Mouse (Mus musculus) neutrophil, adult 5-6 weeks (primary cell): ENCODE data around the gene Eif4b. TPM values are rescaled to one million over a fixed set of nuclear protein-coding genes. Genes with fewer than 3 reads are reported as not detected.

ENCODE experiments used
- ATAC-seq: fragments of 151-379, 151-347 bp; 2 replicates; pipeline ENCODE4 v1.8.0; 2017; ENCODE audit warnings: mild to moderate bottlenecking, moderate TSS enrichment; ENCODE audit not compliant: insufficient number of reproducible peaks, poor library complexity, low FRiP score, severe bottlenecking; ENCODE audit errors: extremely low read depth
- total RNA-seq: library from RNA; stranded (forward); fragments of 200-1000 nt; gene quantifications from 2 replicates; pipeline ENCODE4 v1.2.3, GENCODE M21; 2017

Eif4b gene
- total RNA-seq, 1 experiment from 2014 or later, result 190 TPM

- no peak for ATAC-seq
Measured at GRCm38 (mm10) chr15:102112181-102112580, 38.6 kb downstream of the Eif4b start.

- no peak for ATAC-seq
Measured at GRCm38 (mm10) chr15:102112827-102113226, 39.3 kb downstream of the Eif4b start.

- ATAC-seq, result no peak
Measured at GRCm38 (mm10) chr15:102113674-102114073, 40.1 kb downstream of the Eif4b start.

- no peak for ATAC-seq
Measured at GRCm38 (mm10) chr15:102114651-102115260, 41.2 kb downstream of the Eif4b start.

- no peak for ATAC-seq
Measured at GRCm38 (mm10) chr15:102115731-102116231, 42.2 kb downstream of the Eif4b start.

GRCm38 (mm10) chr15:102116753-102117415, 43.3 kb downstream of the Eif4b start:
- ATAC-seq, result no peak

DNA sequence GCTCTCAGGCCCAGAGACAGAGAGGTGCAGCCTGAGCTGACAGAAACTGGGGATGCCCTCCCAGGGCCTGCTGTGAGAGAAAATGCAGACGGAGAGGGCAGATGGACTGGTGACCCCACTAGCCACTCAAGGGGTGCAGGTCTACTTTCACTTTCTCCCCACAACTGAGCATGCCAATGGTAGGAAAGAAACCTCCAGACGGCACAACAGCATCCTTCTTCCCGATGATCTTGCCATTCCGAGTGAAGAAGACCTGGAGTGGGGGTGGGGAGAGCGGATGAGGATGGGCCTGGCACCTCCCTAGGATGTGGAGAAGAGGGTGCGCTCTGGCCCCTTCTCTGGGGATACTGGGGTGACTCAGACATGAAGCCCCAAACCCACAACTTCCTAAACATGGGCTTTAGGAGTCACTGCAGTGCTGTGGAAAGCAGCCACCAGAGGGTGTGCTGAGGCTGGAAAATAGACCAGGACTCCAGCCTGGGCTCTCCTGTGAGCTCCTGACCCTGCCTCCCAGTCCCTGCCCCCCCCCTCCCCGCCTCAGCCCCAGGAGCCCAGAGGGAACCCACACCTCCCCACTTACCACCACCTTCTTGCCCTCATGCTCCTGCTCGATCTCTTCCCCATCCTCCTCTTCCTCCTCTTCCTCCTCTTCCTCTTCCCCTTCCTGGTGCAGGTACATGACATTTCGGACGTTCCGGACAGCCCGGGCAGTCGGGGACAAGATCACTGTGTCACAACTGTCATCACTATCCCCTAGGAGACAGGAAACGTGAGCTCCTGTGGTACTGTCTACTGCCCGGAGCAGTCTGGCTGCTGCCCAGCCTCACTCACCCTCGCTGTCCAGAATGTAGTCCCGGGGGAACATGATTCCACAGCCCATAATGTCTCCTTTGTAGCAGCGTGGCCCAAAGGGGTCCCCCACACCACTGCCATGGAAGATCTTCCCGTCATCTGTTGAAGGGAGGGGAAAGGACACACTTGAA, 44.2 kb downstream of the Eif4b start:
- ATAC-seq, result no peak

DNA sequence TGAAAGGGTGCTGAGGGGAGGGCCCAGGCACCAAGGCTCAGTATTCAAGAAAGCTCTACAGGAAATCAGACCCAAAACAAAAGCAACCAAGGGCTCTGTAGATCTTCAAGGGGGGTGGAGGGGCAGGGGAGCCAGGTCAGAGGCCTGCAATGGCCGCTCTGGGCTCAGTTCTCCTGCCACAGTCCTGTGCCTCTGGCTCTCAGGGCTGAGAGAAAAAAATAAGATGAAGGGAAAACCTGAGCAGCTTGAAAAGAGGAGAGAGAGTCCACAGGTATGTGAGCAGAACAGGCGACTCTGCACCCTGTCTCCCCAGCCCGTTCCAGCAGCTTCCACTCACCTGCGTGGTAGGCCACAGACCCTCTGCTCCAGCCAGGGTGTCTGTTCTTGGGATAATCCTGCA, 45.0 kb downstream of the Eif4b start:
- no peak for ATAC-seq

DNA sequence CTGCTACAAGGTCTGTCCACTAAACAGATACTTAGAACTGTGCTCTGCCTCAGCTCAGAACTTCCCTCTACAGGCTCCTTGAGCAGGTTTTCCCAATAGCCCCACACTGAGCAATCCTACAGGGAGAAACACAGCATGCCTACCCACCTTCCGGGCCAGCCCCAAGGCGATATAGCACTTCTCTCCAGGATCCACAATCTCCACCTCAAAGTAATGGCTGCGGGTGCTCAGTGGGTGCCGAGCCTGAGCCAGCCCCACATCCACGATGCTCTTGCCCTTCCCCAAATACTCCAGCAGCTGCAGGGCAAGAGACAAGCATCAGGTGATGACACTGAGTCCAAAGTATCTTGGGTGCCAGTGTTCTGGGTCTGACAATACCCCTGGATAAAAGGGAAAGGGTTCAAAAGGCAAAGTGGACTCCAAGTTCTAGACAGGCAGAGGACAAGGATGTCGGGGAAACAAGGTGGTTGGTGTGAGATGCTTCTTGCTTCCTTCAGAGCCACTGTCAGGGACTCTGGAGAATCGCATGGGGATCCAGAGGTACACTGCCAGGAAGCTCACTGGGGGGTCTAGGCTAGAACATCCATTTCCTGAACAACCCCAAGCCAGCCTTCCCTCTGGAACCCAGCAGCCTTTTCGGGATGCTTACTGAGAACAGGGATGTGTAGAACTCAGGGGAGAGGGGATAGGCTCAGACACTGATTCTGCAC, 45.7 kb downstream of the Eif4b start:
- no peak for ATAC-seq

DNA sequence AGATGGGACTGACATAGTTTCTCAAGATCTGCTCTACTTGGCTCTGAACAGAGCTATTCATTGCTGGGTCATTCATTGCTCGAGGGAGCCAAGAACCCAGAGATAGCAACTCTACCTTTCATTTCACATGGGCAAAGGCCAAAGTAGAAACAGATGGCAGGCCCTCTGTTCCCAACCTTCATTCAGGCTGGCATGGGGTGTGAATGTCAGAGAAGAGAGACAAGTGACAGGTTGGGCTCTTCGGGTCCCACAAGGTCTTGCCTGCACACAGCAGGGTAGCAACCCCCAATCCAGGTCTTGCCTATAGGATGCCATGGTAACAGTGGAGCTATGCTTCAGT, 46.2 kb downstream of the Eif4b start:
- ATAC-seq, result no peak

DNA sequence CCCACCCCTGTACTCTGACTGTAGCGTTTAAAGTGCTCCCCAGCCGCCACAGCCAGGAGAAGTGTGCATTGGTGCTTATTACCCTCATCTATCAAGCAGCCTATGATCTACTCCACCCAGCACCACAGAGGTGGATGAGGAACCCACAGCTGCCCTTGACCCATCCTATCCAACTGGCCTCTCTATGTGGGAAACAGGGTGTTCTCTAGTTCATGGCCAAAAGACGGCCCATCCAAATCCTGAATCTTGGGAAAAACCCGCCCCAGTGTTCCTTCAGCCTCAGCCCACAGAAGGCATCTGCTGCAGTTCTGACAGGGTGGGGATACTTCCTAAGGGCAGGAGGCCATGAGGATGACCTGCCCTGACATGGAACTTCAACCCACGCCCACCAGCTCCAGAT, 47.0 kb downstream of the Eif4b start:
- no peak for ATAC-seq

DNA sequence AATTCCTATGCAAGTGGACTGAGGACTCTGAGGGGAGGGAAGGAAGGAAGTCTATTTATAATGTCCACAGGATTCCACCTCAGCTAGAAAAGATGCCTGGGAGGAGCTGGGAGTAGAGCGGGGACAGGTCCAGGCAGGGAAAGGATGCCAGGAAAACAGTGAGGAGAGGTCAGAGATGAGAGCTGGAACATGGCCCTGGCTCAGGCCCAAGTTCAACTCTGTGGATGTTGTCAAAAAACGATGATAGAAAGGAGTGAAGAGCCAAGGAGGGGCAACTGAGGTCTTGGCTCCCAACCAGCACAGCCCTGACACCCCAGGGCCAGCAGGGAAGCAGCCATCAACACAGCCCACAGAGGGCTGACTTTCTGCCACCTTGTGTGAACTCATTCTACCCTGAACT, 52.7 kb downstream of the Eif4b start:
- no peak for ATAC-seq

- ATAC-seq, result no peak
Measured at GRCm38 (mm10) chr15:102133314-102133713, 59.7 kb downstream of the Eif4b start.

GRCm38 (mm10) chr15:102134709-102135108, 61.1 kb downstream of the Eif4b start:
- no peak for ATAC-seq

GRCm38 (mm10) chr15:102135522-102136128, 62.1 kb downstream of the Eif4b start:
- no peak for ATAC-seq

GRCm38 (mm10) chr15:102136129-102136758, 62.7 kb downstream of the Eif4b start, which contains the start of gene Spryd3:
TSS of gene Spryd3 (minus strand) at chr15:102136234.
- ATAC-seq, result peak; percentile 99

GRCm38 (mm10) chr15:102141120-102141519, 67.5 kb downstream of the Eif4b start:
- no peak for ATAC-seq
